Mouse (Mus musculus): ENCODE data around the gene Rab11fip4. TPM values are rescaled to one million over a fixed set of nuclear protein-coding genes. Genes with fewer than 3 reads are reported as not detected.

The Rab11fip4 gene
- total RNA-seq (2021): 100 to 1,000 TPM; 200 to 210 TPM
- long read RNA-seq, experiment 1, full-length matches to known transcripts: 20 of 100 reads
- long read RNA-seq, experiment 1, partial matches to known transcripts: 1 of 100 reads
- long read RNA-seq, experiment 1, other reads (novel, unspliced or antisense): 79 of 100 reads
- long read RNA-seq, experiment 2, full-length matches to known transcripts: 18 of 86 reads
- long read RNA-seq, experiment 2, partial matches to known transcripts: 53 of 86 reads
- long read RNA-seq, experiment 2, other reads (novel, unspliced or antisense): 15 of 86 reads

DNA sequence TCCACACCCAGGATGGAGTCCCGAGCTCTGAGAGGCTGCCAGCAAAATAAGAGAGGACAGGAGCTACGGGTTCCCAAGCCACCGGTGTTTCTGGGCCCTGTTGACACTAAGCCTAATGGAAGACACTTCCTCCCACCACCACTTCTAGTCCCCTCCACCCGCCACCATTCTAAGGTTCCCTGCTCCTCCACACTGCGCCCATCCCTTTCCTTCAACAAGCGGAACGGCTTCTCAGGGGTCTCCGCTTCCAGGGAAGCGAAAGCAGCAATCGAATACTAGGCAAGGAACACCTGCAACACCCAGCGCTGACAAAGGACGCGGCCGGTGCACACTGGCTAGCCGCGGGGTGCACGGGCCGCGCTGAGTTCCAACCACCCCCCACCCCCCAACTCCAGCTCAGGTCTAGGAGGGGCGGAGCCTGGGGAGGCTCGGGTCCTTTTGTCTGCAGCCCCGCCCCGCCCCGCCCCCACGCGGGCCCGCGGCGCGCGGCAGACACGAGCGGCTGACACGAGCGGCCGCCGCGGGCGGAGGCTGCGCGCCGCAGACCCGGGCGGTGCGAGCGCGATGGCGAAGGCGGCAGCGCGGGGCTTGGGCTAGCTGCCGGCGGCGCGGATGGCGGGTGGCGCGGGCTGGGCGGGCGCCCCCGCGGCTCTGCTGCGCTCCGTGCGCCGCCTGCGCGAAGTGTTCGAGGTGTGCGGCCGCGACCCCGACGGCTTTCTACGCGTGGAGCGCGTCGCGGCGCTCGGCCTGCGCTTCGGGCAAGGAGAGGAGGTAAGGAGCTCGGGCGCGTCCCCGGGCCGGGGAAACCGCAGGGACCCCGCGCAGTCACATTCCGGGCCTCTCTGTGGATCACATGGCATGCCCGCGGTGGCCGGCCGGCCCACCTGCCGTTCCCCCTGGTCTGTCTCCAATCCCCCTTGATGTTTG, at the start of gene Rab11fip4:
TSS of gene Rab11fip4 (plus strand) at position 549 of the 927 bp plus-strand sequence.
- DNase-seq (ENCODE audit: low spot score in 2 of 2): peak; percentile 59 to 63
- intact Hi-C loops (cut with DNase I): no loop called here

GRCm38 (mm10) chr11:79552622-79553021, 38.4 kb upstream of the Rab11fip4 start:
- intact Hi-C loops (cut with DNase I): no loop called here
- no peak for DNase-seq (ENCODE audit: low spot score in 2 of 2)

- intact Hi-C loops (cut with DNase I): no loop called here
- DNase-seq (ENCODE audit: low spot score in 2 of 2): no peak
Measured at GRCm38 (mm10) chr11:79560536-79560935, 30.5 kb upstream of the Rab11fip4 start.

DNA sequence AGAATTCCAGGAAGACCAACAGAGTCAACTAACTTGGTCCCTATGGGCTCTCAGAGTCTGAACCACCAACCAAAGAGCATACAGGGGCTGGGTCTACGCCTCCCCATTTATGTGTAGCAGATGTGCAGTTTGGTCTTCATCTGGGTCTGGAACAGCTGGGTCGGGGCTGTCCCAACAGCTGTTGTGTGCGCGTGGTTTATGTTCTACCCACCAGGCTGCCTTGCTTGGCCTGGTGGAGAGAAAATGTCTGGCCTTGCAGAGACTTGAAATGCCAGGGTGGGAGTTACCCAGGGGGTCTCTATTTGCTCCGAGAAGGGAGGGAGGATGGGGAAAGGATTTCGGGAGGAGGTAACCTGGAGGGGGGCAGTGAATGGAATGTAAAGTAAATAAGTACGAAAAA, 27.5 kb upstream of the Rab11fip4 start:
- no peak for DNase-seq (ENCODE audit: low spot score in 2 of 2)
- intact Hi-C loops (cut with DNase I): no loop called here

- intact Hi-C loops (cut with DNase I): no loop called here
Measured at GRCm38 (mm10) chr11:79566947-79567346, 24.1 kb upstream of the Rab11fip4 start.

GRCm38 (mm10) chr11:79568197-79568911, 22.7 kb upstream of the Rab11fip4 start:
- DNase-seq (ENCODE audit: low spot score in 2 of 2): no peak
- intact Hi-C loops (cut with DNase I): no loop called here

More at GRCm38 (mm10) chr11:79566947-79567346, 24.1 kb upstream of the Rab11fip4 start:
- no peak for DNase-seq (ENCODE audit: low spot score in 2 of 2)

- intact Hi-C loops (cut with DNase I): no loop called here
- DNase-seq (ENCODE audit: low spot score in 2 of 2): no peak
Measured at GRCm38 (mm10) chr11:79570319-79570718, 20.7 kb upstream of the Rab11fip4 start.

DNA sequence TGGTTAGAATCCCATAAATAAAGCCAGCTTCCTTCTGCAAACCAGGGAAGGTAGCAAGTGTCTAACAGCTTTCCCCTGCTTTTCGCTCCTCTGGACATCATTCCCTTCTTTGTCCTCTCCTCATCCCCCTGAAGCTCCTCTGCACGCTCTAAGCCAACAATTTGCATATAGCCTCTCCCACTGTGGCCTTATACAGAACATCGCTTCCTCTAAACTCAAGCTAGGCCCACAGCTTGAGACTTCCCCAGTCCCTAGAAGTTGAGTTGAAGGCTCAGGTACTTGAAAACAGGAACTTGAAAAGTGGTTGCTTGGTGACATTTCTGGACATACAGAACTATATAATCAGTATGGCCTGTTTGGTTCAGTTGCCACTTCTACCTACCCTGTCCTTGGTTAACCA, 17.2 kb upstream of the Rab11fip4 start:
- intact Hi-C loops (cut with DNase I): no loop called here
- no peak for DNase-seq (ENCODE audit: low spot score in 2 of 2)

DNA sequence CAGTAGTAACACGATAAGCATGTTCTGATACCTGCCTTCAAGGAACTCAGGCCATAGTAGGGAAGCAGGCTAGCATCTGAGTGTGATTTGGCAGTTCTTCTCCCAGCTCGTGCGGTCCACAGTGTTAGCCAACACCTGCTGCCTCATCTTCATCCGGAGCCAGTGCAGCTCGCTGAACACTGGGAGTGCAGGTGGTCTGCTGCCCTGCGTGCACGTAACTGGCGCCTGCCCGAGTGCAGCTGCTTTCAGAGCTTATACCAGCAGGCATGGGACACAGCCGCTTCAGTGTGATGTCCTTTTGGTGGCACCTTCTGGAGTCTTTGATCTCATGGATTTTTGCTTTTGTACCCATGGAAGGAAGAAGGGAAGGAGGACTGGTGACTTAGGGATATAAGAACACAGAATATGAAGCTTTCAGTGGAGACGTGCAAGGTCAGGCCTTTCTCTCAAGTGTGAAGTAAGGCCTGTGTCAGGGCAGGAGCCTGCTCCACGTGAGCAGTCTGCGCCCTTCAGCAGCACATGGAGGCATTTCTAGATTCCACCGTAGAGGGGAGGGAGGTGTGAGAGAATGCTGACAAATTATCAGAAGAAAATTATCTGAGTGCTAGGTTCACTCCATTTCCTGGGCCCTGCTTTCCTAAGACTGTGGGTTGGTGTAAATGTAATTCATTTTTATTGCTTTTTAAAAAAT, 15.5 kb upstream of the Rab11fip4 start:
- DNase-seq (ENCODE audit: low spot score in 2 of 2): no peak
- intact Hi-C loops (cut with DNase I): loop anchor here (5.0 kb wide), 1 partner anchor 168 kb away; no protein-coding TSS in a partner anchor

- DNase-seq (ENCODE audit: low spot score in 2 of 2): peak; percentile 88 to 91
- intact Hi-C loops (cut with DNase I): loop anchor here (5.0 kb wide), 1 partner anchor 170 kb away; no protein-coding TSS in a partner anchor
Measured at GRCm38 (mm10) chr11:79577741-79578140, 13.3 kb upstream of the Rab11fip4 start.

DNA sequence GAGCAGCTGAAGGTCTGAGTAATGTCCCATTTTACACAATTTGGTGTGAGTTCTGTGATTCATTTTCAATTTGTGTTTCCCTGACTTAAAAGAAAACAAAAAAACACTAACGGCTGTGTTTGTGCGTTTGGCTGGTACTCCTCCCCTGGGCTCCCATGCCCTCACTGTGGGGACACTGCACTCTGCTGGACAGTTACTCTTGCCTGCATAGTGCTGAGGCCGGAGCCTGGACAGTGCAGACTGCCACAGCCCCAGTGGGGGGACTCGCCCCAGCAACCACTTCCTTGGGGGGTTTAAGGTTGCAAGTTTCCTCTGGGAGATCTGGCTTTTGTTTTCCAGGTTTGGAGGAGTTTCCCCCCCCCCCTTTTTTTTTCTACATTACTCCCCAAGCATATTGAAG, 10.4 kb upstream of the Rab11fip4 start:
- intact Hi-C loops (cut with DNase I): loop anchor here (5.0 kb wide), 1 partner anchor 342 kb away; no protein-coding TSS in a partner anchor
- DNase-seq (ENCODE audit: low spot score in 2 of 2): no peak

DNA sequence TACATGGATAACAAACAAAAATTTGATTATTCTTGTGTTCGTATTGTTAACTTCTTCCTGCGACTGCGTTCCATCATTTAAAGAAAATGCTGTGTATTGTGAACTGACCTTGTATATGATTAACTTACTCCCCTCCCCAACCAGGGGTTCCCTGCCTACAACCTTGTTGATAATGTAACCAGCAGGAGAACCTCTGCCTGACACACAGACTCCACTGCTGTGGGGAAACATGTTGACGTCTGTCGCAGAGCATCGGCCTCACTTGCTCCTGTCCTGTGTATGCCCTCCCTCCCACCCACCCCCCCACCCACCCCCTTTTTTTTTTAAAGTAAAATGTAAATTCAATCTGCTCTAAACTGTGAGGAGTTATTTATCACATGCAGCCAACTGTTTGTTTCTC, 9.8 kb upstream of the Rab11fip4 start:
- intact Hi-C loops (cut with DNase I): loop anchor here (5.0 kb wide), 1 partner anchor 341 kb away; no protein-coding TSS in a partner anchor
- no peak for DNase-seq (ENCODE audit: low spot score in 2 of 2)

- intact Hi-C loops (cut with DNase I): loop anchor here (2.0 to 5.0 kb wide), 2 partner anchors 103 to 338 kb away; no protein-coding TSS in a partner anchor
- peak; percentile 77 to 81 for DNase-seq (ENCODE audit: low spot score in 2 of 2)
Measured at GRCm38 (mm10) chr11:79584191-79584590, 6.8 kb upstream of the Rab11fip4 start.

- intact Hi-C loops (cut with DNase I): no loop called here
- DNase-seq (ENCODE audit: low spot score in 2 of 2): peak in 1 of 2 experiments; percentile 42
Measured at GRCm38 (mm10) chr11:79589317-79590075, 1.5 kb upstream of the Rab11fip4 start.

DNA sequence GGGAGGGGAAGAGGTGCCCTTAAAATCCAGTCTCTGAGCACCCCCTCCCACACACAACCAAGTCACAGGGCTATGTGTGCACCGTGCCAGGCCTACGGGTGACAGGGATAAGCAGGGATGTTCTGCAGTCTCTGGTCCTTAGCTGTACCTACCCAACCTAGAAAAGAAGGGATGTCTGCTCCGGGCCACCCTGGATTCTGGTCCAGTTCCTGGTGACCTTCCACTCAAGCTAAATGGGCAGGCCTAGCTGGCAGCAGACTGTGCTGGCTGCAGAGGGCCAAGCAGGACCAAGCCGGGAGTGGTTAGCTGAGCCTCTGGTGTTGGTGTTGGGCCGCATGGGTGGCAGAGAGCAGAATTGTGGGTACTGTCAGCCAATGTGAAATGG, 571 bp downstream of the Rab11fip4 start:
- intact Hi-C loops (cut with DNase I): no loop called here
- DNase-seq (ENCODE audit: low spot score in 2 of 2): peak; percentile 34 to 53

DNA sequence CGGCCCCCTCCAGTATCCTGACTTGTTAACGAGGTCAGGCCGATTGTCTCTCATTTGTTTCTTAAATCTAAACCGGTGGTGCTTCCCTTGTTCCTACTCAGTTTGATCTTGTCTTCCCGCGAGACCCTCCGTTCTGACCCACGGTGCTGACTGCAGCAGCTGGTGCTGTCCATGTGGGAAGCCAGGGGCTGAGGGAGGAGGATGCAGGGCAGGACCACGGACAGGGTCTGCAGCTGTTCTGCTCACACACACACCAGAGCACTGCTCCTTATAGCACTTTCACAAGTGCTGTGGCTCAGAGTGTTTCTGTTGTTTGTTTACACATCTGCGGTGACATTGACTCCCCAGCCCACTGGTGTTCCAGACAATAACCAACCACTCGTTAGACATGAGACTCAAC, 2.5 kb downstream of the Rab11fip4 start:
- intact Hi-C loops (cut with DNase I): no loop called here

GRCm38 (mm10) chr11:79610454-79610853, 19.4 kb downstream of the Rab11fip4 start:
- no peak for DNase-seq (ENCODE audit: low spot score in 2 of 2)
- intact Hi-C loops (cut with DNase I): no loop called here

More for the DNA sequence above, 2.5 kb downstream of the Rab11fip4 start:
- no peak for DNase-seq (ENCODE audit: low spot score in 2 of 2)

GRCm38 (mm10) chr11:79611011-79611666, 20.1 kb downstream of the Rab11fip4 start:
- DNase-seq (ENCODE audit: low spot score in 2 of 2): peak; percentile 46 to 55

More at GRCm38 (mm10) chr11:79611011-79611666, 20.1 kb downstream of the Rab11fip4 start:
- intact Hi-C loops (cut with DNase I): no loop called here

All from left cerebral cortex, postnatal 14 days (tissue).